19 mouse cellular contexts compared by ENCODE assay signal in genomic region chr11:81426857-81427256, GRCm38 (mm10).
A peak's percentile ranks its signal among the peaks of the same experiment; 100 is the strongest.
DNase-seq lines count a peak whose midpoint lies in the region; ATAC-seq lines count a peak whose summit lies in the region.
"Had no signal": no experiment of that assay in that cellular context is flagged by ENCODE, and none has a peak within 500 bp of the region (broad histone marks: within the 10 kb centered on the region; RNA-seq: fewer than 3 reads in every experiment).

No protein-coding gene starts in this region.

- peak; percentile 47 for DNase-seq in embryonic facial prominence, embryonic 14.5 days (ENCODE audit: low spot score)
- no peak for DNase-seq in embryonic facial prominence, embryonic 10.5 days (ENCODE audit: low spot score)
- peak; percentile 14 to 26 for DNase-seq in layer of hippocampus, postnatal 10 days (ENCODE audit: low spot score in 2 of 2)
- DNase-seq in layer of hippocampus, adult 9-10 months (ENCODE audit: low spot score), result no peak
- peak; percentile 46 to 56 for DNase-seq in right cerebral cortex, postnatal 10 days (ENCODE audit: low spot score in 2 of 2)
- no peak for DNase-seq in right cerebral cortex, postnatal 25 days
- DNase-seq in retina, embryonic 14.5 days (ENCODE audit: low spot score), result peak; percentile 6
- DNase-seq: adrenal gland, postnatal 36 days; gastrocnemius, adult 2 months; heart, postnatal 14 days; layer of hippocampus, adult 9-11 months; thymus, adult 18-20 months had no signal

- no peaks in the 10 kb centered on the region for H3K36me3 ChIP-seq in embryonic facial prominence, embryonic 14.5 days (ENCODE audit: control insufficient read depth, insufficient read depth, low read length)
- H3K36me3 ChIP-seq in embryonic facial prominence, embryonic 10.5 days (replicated peaks), result no peaks in the 10 kb centered on the region
- no peaks in the 10 kb centered on the region for H3K36me3 ChIP-seq in heart, embryonic 11.5 days (ENCODE audit: control insufficient read depth, insufficient read depth, low read length)
- H3K36me3 ChIP-seq: embryonic facial prominence, embryonic 12.5 days; intestine, embryonic 15.5 days had no signal

- H3K9ac ChIP-seq in embryonic facial prominence, embryonic 14.5 days (ENCODE audit: low read depth, low read length), result no peak overlapping the region
- no peak overlapping the region for H3K9ac ChIP-seq in heart, embryonic 11.5 days (ENCODE audit: low read depth, low read length)
- H3K9ac ChIP-seq: embryonic facial prominence, embryonic 12.5 days; intestine, embryonic 15.5 days; liver, embryonic 14.5 days had no signal

- no peak overlapping the region for H3K27ac ChIP-seq in embryonic facial prominence, embryonic 14.5 days (replicated peaks; ENCODE audit: low read depth, low read length)
- H3K27ac ChIP-seq in embryonic facial prominence, embryonic 10.5 days (replicated peaks), result no peak overlapping the region
- no peak overlapping the region for H3K27ac ChIP-seq in heart, embryonic 11.5 days (ENCODE audit: low read depth, low read length)
- H3K27ac ChIP-seq: embryonic facial prominence, embryonic 12.5 days; gastrocnemius, adult 2 months; intestine, embryonic 15.5 days; kidney, postnatal 0 days; liver, embryonic 14.5 days had no signal

- no peaks in the 10 kb centered on the region for H3K9me3 ChIP-seq in embryonic facial prominence, embryonic 14.5 days (ENCODE audit: control insufficient read depth, low read length)
- no peaks in the 10 kb centered on the region for H3K9me3 ChIP-seq in embryonic facial prominence, embryonic 10.5 days
- no peaks in the 10 kb centered on the region for H3K9me3 ChIP-seq in heart, embryonic 11.5 days (replicated peaks; ENCODE audit: control insufficient read depth, low read length)
- H3K9me3 ChIP-seq: embryonic facial prominence, embryonic 12.5 days; intestine, embryonic 15.5 days had no signal

- H3K4me1 ChIP-seq in embryonic facial prominence, embryonic 14.5 days (ENCODE audit: control insufficient read depth, insufficient read depth, low read length), result no peaks in the 10 kb centered on the region; the same call in 1 of the 2 replicates
- no peaks in the 10 kb centered on the region for H3K4me1 ChIP-seq in embryonic facial prominence, embryonic 10.5 days
- no peaks in the 10 kb centered on the region for H3K4me1 ChIP-seq in heart, embryonic 11.5 days (ENCODE audit: control insufficient read depth, insufficient read depth, low read length)
- H3K4me1 ChIP-seq: embryonic facial prominence, embryonic 12.5 days; intestine, embryonic 15.5 days had no signal

- WGBS in embryonic facial prominence, embryonic 14.5 days, result 53% methylated on average over 14 of the region's 14 CpGs
- WGBS in embryonic facial prominence, embryonic 10.5 days, result 71% methylated on average over 14 of the region's 14 CpGs
- WGBS in heart, embryonic 11.5 days (ENCODE audit: insufficient replicate concordance), result 68% methylated on average over 14 of the region's 14 CpGs

- H3K4me2 ChIP-seq in embryonic facial prominence, embryonic 14.5 days (ENCODE audit: low read depth, low read length), result no peak overlapping the region
- no peak overlapping the region for H3K4me2 ChIP-seq in heart, embryonic 11.5 days
- H3K4me2 ChIP-seq: embryonic facial prominence, embryonic 12.5 days; intestine, embryonic 15.5 days; midbrain, embryonic 11.5 days had no signal

- no peak overlapping the region for H3K4me3 ChIP-seq in embryonic facial prominence, embryonic 14.5 days (ENCODE audit: low read depth, low read length)
- no peak overlapping the region for H3K4me3 ChIP-seq in embryonic facial prominence, embryonic 10.5 days
- no peak overlapping the region for H3K4me3 ChIP-seq in heart, embryonic 11.5 days (ENCODE audit: low read depth, low read length)
- H3K4me3 ChIP-seq: embryonic facial prominence, embryonic 12.5 days; gastrocnemius, adult 2 months; intestine, embryonic 15.5 days had no signal

- H3K27me3 ChIP-seq in embryonic facial prominence, embryonic 14.5 days (replicated peaks; ENCODE audit: control insufficient read depth, insufficient read depth, low read length), result no peaks in the 10 kb centered on the region
- H3K27me3 ChIP-seq in embryonic facial prominence, embryonic 10.5 days (replicated peaks; ENCODE audit: low read depth, poor library complexity, severe bottlenecking), result no peaks in the 10 kb centered on the region
- no peaks in the 10 kb centered on the region for H3K27me3 ChIP-seq in heart, embryonic 11.5 days (ENCODE audit: control insufficient read depth, insufficient read depth, low read length)
- H3K27me3 ChIP-seq: embryonic facial prominence, embryonic 12.5 days; intestine, embryonic 15.5 days had no signal

- no peak for ATAC-seq in embryonic facial prominence, embryonic 14.5 days (ENCODE audit: low read depth)
- ATAC-seq in heart, embryonic 11.5 days (replicated peaks; ENCODE audit: insufficient number of reproducible peaks, low FRiP score, low TSS enrichment), result no peak
- ATAC-seq: activated CD4-positive, CD25-positive, alpha-beta regulatory T cell, adult 4 months; intestine, embryonic 15.5 days had no signal

Comparison
In these comparisons a context has a peak if more than half of its experiments do, and no peak if none do; other contexts are left out.
1. DNase-seq: peak in embryonic facial prominence, embryonic 14.5 days (single experiment), layer of hippocampus, postnatal 10 days (2 of 2), right cerebral cortex, postnatal 10 days (2 of 2) and retina, embryonic 14.5 days (single experiment); none in embryonic facial prominence, embryonic 10.5 days (single experiment), layer of hippocampus, adult 9-10 months (single experiment) and right cerebral cortex, postnatal 25 days (single experiment).